Mouse (Mus musculus) embryonic fibroblast, embryonic 13.5 days (primary cell): ENCODE results near the gene Gpr155. TPM values are rescaled to one million over a fixed set of nuclear protein-coding genes. Genes with fewer than 3 reads are reported as not detected.

Experiments used
- H3K27ac ChIP-seq: 2 replicates; pipeline ENCODE4 v1.5.1; 2012; ENCODE audit warnings: low read length, control low read depth, inconsistent platforms; ENCODE audit not compliant: insufficient read depth
- H3K4me1 ChIP-seq: 2 replicates; pipeline ENCODE4 v1.6.1; 2011; ENCODE audit warnings: low read length; ENCODE audit not compliant: control insufficient read depth, insufficient read depth
- H3K4me3 ChIP-seq: 2 replicates; pipeline ENCODE4 v1.5.1; 2011; ENCODE audit warnings: mild to moderate bottlenecking, control low read depth, low read length; ENCODE audit not compliant: insufficient read depth
- CTCF ChIP-seq: IDR thresholded peaks from 2 replicates; pipeline ENCODE4 v1.5.1; 2011; ENCODE audit warnings: mild to moderate bottlenecking, control low read depth, low read length, moderate library complexity, borderline replicate concordance; ENCODE audit not compliant: insufficient read depth
- POLR2A ChIP-seq: IDR thresholded peaks from 2 replicates; pipeline ENCODE4 v1.6.1; 2011; ENCODE audit warnings: low read depth, mild to moderate bottlenecking, control low read depth, low read length, moderate library complexity
- polyA plus RNA-seq: library from polyadenylated mRNA; stranded (reverse); fragments of >200 nt; gene quantifications from 2 replicates; pipeline ENCODE4 v1.2.4, GENCODE M21; 2011; ENCODE audit warnings: low read depth; ENCODE audit not compliant: missing spikeins, insufficient read length

The Gpr155 gene
- polyA plus RNA-seq, 1 experiment: 1.8 TPM

DNA sequence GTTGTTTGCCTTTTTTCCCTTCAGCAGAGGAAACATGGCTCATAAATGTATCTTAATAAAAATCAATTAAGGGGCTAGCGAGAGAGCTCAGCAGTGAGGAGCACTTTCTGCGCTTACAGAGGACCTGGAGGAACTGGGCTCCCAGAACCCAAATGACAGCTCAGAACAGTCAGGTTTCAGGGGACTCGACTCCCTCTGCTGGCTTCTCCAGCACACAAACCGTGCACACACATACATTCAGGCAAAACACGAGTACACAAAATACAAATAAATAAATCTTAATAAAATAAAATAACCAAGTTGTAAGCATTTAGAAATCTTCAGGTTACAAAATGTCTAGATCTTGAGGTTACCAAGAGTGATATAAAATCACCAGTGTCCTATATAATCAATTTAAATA, 22.9 kb downstream of the Gpr155 start:
- TF ChIP-seq CTCF (peak; percentile 25; the same call in 1 of the 2 replicates), POLR2A (no peak)
- H3K27ac ChIP-seq: no peak overlapping the region
- H3K4me1 ChIP-seq: no peaks in the 10 kb centered on the region
- H3K4me3 ChIP-seq: no peak overlapping the region

DNA sequence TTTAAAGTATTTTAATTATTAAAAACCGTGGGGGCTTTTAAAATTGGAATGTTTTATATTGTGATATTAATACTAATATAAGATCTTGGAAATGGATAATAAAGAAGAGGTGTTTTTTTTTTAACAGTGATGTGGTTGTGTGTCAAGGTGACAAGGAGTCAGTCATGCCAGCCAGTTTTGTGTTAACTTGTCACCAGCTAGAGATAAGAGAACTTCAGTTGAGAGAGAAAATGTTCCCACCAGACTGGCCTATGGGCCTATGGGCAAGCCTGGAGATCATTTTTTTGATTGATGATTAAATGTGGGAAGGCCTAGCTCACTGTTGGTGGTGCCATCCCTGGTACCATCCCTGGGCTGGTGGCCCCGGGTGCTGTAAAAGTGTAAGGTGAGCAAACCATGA, 25.8 kb downstream of the Gpr155 start:
- Histone ChIP-seq H3K4me1 (no peaks in the 10 kb centered on the region), H3K4me3 (no peak overlapping the region), H3K27ac (no peak overlapping the region)
- TF ChIP-seq CTCF (no peak), POLR2A (no peak)

DNA sequence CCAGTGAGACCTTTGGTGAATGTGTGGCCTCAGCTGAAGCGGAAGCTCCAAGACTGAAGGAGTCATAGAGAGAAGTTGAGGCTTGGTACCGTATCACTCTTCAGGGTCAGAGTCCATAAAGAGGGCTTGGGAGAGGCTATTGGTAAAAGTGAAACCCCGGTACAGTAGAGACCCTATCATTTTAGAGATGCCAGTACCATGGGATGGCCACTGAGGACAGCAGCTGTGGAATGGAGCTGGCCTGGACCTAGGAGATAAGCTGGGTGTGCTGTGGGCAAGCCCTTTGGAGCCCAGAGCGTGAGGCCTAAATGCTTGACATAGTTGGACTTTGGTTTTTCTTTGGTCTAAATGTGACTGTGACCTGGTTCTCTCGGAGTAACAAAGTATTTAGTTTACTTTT, 26.4 kb downstream of the Gpr155 start:
- Histone ChIP-seq H3K4me3 (no peak overlapping the region), H3K27ac (no peak overlapping the region), H3K4me1 (no peaks in the 10 kb centered on the region)
- no peak for TF ChIP-seq CTCF
- TF ChIP-seq POLR2A: no peak

DNA sequence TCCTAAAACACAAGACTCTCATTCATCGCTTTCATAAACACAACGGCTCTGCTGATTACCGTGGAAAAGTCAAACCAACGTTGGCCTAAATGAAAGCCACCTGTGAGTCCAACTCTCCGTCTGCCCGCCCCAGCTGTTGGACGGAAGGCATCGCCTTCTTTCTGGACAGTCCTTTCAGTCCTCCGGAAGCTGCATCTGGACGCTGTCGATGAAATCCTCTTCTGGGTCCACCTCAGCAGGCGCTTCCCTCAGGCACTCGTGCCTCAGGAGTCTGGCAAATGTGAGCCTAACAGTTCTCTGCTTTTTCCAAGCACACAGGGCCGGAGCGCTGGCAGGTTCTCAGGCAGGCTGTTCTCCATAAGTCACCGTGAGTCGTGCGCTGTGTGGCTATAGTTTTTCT, 29.4 kb downstream of the Gpr155 start:
- Histone ChIP-seq H3K4me3 (no peak overlapping the region), H3K27ac (no peak overlapping the region), H3K4me1 (no peaks in the 10 kb centered on the region)
- TF ChIP-seq POLR2A (no peak), CTCF (no peak)

DNA sequence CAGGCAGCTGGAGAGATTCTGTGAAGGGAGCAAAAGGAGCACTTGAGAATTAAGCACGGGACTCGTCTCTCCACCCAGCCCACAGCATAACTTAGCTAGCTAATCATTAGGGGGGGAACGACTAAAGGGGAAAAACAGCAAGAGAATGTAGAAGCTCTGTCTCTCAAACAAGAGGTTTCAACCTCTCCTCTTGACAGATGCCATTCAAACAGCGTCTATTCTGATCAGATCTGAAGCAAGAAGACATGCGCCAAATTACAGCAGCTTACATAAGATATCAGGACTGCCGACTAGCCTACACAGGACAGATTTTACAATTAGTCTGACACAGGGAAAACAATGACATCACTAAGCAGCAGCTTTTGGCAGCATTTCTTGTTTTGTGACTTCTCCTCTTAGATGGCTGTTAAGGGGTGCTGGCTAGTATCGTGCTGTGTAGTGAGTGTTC, 34.4 kb downstream of the Gpr155 start:
- TF ChIP-seq CTCF (no peak), POLR2A (no peak)
- no peaks in the 10 kb centered on the region for H3K4me1 ChIP-seq
- H3K4me3 ChIP-seq: no peak overlapping the region
- H3K27ac ChIP-seq: no peak overlapping the region

DNA sequence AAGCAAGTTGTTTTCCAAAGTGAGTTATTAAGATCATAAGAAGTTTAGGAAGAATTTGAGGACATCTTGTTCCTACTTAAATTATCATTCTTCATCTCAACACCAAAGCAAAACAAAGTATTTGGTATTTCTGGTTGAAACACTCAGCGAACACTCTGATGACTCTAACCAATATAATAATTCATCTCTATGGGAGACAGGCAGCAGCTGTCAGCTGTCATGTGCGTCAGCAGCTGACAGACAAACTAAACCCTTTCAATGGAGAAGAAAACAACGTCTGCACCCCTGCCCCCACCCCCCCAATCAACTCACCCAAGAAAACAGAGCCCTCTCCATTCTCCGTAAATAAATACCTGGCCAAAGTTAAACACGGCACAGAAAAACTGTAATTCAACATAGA, 34.9 kb downstream of the Gpr155 start:
- Histone ChIP-seq H3K4me1 (no peaks in the 10 kb centered on the region), H3K27ac (no peak overlapping the region), H3K4me3 (no peak overlapping the region)
- TF ChIP-seq POLR2A (no peak), CTCF (no peak)

DNA sequence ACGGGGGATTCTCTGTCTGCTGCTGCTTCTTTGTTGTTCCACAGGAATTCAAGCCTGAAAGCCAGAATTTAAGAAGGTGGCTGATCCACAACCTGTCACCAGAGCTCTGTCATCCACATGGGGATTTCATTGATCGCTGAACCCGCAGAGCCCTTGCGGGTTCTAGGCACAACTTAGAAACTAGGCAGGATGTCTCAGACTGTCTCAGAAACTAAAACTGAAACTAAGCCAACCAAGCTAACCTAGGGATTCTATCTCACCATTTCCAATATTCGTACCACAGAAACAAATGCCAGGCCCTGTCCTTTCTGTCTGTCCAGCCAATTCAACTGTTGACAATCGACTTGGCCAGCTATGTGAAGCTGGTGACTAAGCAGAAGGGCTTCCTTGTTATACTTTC, 38.2 kb downstream of the Gpr155 start:
- Histone ChIP-seq H3K27ac (no peak overlapping the region), H3K4me3 (no peak overlapping the region), H3K4me1 (no peaks in the 10 kb centered on the region)
- TF ChIP-seq CTCF (no peak), POLR2A (no peak)

DNA sequence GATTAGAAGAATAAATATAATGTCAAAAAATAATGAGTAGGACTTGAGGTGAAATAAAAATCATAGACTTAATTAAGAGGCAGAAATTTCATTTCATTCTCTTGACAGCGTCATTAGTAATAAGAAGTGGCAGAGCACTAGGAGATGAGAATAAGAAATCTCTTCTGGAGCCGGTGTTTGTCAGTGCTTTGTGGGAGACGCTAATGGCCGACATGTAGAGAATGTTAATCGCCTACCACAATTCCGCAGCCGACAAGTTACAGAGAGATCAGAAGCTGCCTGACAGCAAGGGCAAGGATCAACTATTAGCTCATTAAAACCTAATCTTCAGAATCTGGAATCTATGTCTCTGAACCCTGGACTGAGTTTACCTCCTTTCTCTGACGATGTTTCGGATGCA, 38.6 kb downstream of the Gpr155 start:
- Histone ChIP-seq H3K4me1 (no peaks in the 10 kb centered on the region), H3K27ac (no peak overlapping the region)
- TF ChIP-seq CTCF: no peak
- no peak for TF ChIP-seq POLR2A

DNA sequence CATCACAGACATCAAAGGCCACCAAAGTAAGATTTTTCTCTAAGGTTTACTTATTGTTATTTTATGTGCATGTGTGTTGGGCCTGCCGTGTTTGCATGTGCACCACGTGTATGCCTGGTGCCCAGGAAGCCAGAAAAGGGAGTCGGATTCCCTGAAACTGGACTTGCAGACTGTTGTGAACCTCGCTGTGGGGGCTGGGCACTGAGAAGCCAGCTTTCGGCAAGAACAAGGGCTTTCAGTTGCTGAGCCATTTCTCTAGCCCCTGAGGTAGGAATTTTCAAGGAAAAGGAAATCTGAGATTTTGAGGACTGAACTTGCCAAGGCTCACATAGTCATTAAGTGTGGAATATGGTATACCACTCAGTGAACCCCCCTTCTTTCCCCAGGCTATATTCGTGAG, 39.2 kb downstream of the Gpr155 start:
- no peak overlapping the region for H3K4me3 ChIP-seq
- TF ChIP-seq POLR2A: no peak
- no peak for TF ChIP-seq CTCF
- no peak overlapping the region for H3K27ac ChIP-seq
- no peaks in the 10 kb centered on the region for H3K4me1 ChIP-seq

More for the DNA sequence above, 38.6 kb downstream of the Gpr155 start:
- no peak overlapping the region for H3K4me3 ChIP-seq

DNA sequence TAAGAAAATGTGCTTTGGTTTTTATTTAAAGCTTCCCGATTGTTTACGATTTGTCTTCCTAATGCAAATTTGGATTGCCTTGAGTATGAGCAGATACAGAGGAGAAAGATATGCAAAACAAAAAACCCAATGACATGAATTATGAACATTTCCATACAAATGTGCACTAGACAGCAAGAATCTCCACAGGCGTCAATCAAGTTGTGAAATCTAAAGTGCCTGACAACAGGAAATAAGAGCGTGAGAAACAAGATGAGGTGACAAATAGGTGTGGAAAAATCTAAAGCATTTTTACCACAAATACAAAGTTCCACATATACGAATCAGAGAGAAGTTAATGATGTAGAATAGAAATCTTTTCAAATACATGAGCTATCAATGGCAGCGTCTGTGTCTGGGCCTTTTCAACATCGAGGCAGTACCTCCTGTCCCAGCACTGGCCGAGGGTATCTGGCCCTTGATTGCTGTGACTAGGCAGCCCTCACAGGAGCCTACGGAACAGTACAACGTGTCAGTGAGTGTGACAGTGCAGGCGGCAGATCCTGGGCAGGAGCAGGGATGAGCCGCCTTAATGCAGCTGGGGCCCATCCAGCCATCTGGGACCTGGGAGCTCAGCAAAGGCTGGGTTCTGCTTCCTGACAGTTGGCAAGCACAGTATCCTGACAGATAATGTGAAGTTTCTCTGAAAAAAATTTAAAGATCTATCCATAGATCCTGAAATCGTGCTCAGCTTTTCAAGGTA, 39.9 kb downstream of the Gpr155 start:
- Histone ChIP-seq H3K27ac (no peak overlapping the region), H3K4me3 (no peak overlapping the region), H3K4me1 (no peaks in the 10 kb centered on the region)
- TF ChIP-seq POLR2A: no peak
- TF ChIP-seq CTCF: no peak

DNA sequence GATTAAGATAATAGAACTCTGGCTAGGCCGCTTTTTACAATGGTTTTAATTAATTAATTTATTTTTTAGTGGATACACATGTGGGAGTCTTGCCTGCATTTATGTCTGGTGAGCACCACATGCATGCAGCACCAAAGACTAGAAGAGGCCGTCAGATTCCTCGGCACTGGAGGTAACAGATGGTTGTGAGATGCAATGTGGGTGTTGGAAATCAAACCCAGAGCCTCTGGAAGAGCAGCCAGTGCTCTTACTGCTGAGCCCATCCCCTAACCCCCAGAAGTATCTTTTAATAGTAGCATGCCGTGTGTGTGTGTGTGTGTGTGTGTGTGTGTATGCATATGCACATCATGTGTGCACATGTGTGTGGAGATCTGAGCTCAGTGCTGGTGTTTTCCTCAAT, 41.2 kb downstream of the Gpr155 start:
- Histone ChIP-seq H3K4me3 (no peak overlapping the region), H3K27ac (no peak overlapping the region)
- TF ChIP-seq CTCF (no peak), POLR2A (no peak)

More for the DNA sequence above, 41.2 kb downstream of the Gpr155 start:
- H3K4me1 ChIP-seq: no peaks in the 10 kb centered on the region
